Mouse (Mus musculus): ENCODE measurements around the gene Lrp8. TPM values are rescaled to one million over a fixed set of nuclear protein-coding genes. Genes with fewer than 3 reads are reported as not detected.

Lrp8 gene
- polyA plus RNA-seq (2014; fragmentation: Nextera tagmentation; extraction: Ambion mirVana), result 1.2 and 1.9 TPM in 2 replicates

DNA sequence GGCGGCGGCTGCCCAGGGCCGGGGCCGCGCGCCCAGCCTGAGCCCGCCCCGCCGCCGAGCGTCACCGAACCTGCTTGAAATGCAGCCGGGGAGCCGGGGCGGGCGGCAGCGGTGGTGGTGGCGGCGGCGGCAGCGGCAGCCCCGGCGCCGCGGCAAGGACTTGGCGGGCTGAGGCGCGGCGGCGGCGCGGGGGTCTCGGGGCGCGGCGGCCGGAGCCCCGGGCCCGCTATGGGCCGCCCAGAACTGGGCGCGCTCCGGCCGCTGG is at the start of gene Lrp8:
TSS of gene Lrp8 (plus strand) at position 77 of the 265 bp plus-strand sequence.
- 0% methylated on average over 38 of the region's 44 CpGs for WGBS
- no peak for ATAC-seq (ENCODE audit: insufficient read depth)
- Histone ChIP-seq H3K4me2 (peak within 1 kb of the TSS; percentile 100), H3K4me3 (ENCODE audit: low read depth, low read length) (peak within 1 kb of the TSS; percentile 63), H3K9me3 (ENCODE audit: low read depth, low read length) (no peaks in the 10 kb centered on the region), H3K27ac (ENCODE audit: low read depth) (peak within 1 kb of the TSS; percentile 36; the same call in 1 of the 2 replicates), H3K36me3 (ENCODE audit: insufficient read depth) (no peaks in the 10 kb centered on the region), H3K27me3 (ENCODE audit: insufficient read depth, low read length) (peaks cover 34% of the 10 kb centered on the region), H3K9ac (peak within 1 kb of the TSS; percentile 59), H3K4me1 (ENCODE audit: insufficient read depth) (peaks cover 9% of the 10 kb centered on the region)
- no peak for DNase-seq
- TF ChIP-seq CTCF (IDR thresholded peaks at IDR 0.05; ENCODE audit: low read depth), result no peak

DNA sequence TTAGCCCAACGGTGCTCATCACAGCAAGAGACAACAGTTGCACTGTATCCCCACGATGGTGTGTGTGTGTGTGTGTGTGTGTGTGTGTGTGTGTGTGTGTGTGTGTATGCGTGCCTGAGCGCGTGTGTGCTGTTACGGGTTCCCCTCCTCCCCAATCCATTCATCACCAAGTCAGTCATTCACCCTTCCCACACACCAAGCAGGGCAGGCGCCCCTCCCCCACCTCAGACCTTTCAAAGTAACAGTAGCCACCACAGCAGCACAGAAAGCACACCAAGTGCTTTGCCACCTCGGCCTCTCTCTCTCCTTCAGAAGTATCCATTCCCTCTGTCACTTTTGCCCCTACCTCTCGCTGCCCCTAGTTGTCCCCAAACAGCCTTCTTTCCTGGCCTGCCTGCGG is 45.8 kb upstream of the Lrp8 start:
- TF ChIP-seq CTCF (IDR thresholded peaks at IDR 0.05; ENCODE audit: low read depth), result no peak
- H3K4me2 ChIP-seq, result no peak overlapping the region
- no peak overlapping the region for H3K27ac ChIP-seq (ENCODE audit: low read depth)
- DNase-seq (no peak), ATAC-seq (ENCODE audit: insufficient read depth) (peak; percentile 13; the same call in 1 of the 2 replicates)
- 13% methylated on average over 10 of the region's 10 CpGs for WGBS
- 0 out of 2 replicates have a peak, but pooled peaks cover 5% of the 10 kb centered on the region for H3K4me1 ChIP-seq (ENCODE audit: insufficient read depth)
- H3K9me3 ChIP-seq (ENCODE audit: low read depth, low read length), result no peaks in the 10 kb centered on the region
- no peaks in the 10 kb centered on the region for H3K36me3 ChIP-seq (ENCODE audit: insufficient read depth)
- H3K9ac ChIP-seq, result no peak overlapping the region
- H3K4me3 ChIP-seq (ENCODE audit: low read depth, low read length), result no peak overlapping the region
- 0 out of 2 replicates have a peak, but pooled peaks cover 3% of the 10 kb centered on the region for H3K27me3 ChIP-seq (ENCODE audit: insufficient read depth, low read length)

DNA sequence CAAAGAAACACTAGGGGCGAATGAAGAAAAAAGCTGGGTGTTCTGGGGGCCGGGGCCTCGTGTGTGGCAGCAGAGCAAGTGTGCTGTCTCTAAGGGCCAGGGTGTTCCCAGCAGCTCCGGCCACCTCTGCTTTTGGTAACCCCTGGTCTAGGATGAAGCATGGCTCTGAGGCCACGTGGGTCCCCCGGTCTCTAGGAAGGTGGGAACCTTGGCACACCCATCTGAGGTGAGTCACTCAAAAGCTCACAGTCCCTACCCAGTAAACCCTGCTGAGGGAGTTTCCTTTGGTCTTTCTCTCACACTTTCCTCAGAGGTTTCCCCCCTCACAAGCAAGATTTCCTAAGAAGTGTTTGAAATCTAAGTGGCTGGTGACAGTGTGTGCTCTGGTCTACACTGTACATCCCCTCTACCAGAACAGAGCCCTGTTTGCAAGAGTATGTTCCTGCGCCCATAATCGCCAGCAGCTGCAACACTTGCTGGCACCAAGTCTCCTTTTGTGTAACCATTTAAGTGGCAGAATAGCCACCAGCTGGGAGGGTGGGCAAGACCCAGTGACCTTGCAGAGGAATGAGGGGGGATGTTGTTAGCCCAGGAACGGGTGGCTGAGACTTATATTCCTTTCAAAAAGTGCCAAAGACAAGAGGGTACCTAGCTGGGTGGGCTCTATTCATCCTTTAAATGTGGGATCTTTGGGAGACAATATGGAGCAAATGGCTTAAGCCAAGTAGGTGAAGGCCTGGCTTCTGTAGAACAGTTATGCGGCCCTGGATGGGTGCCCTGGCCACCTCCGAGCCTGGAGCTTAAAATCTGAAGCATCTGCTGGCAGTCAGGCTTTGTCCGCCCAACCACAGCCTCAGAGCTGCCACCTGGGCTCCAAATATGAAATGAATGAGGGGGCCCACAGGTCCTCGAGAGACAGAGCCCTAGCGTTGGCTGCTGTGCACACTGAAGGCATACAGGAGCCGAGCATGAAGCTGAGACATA is 44.3 kb upstream of the Lrp8 start:
- Histone ChIP-seq H3K36me3 (ENCODE audit: insufficient read depth) (no peaks in the 10 kb centered on the region), H3K4me1 (ENCODE audit: insufficient read depth) (0 out of 2 replicates have a peak, but pooled peaks cover 5% of the 10 kb centered on the region), H3K9me3 (ENCODE audit: low read depth, low read length) (no peaks in the 10 kb centered on the region), H3K9ac (no peak overlapping the region), H3K27me3 (ENCODE audit: insufficient read depth, low read length) (0 out of 2 replicates have a peak, but pooled peaks cover 3% of the 10 kb centered on the region), H3K27ac (ENCODE audit: low read depth) (no peak overlapping the region), H3K4me3 (ENCODE audit: low read depth, low read length) (no peak overlapping the region), H3K4me2 (no peak overlapping the region)
- 63% methylated on average over 15 of the region's 15 CpGs for WGBS
- ATAC-seq (ENCODE audit: insufficient read depth), result no peak
- TF ChIP-seq CTCF (IDR thresholded peaks at IDR 0.05; ENCODE audit: low read depth), result no peak
- no peak for DNase-seq

DNA sequence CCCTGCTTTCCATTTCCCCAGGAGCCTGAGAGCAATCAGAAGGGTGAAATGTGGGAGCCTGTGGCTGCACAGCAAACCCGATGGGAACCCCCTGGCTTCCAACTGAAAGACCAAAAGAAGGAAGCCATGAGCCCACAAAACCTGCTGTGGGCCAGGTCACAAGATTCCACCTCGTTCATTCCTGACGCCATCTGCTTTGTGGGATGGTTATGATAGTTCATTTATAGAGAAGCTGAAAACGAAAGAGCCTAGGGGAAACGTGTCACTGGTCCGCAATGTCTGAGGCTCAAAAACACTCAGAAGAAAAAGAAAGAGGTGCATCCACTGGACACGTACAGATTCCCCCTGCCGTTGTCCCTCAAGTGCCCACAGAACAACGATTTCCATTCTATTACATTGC is 43.1 kb upstream of the Lrp8 start:
- H3K27me3 ChIP-seq (ENCODE audit: insufficient read depth, low read length), result 0 out of 2 replicates have a peak, but pooled peaks cover 3% of the 10 kb centered on the region
- H3K9ac ChIP-seq, result no peak overlapping the region
- TF ChIP-seq CTCF (IDR thresholded peaks at IDR 0.05; ENCODE audit: low read depth), result no peak
- 75% methylated on average over 9 of the region's 9 CpGs for WGBS
- no peak for ATAC-seq (ENCODE audit: insufficient read depth)
- no peaks in the 10 kb centered on the region for H3K36me3 ChIP-seq (ENCODE audit: insufficient read depth)
- DNase-seq, result no peak
- H3K9me3 ChIP-seq (ENCODE audit: low read depth, low read length), result no peaks in the 10 kb centered on the region
- 0 out of 2 replicates have a peak, but pooled peaks cover 5% of the 10 kb centered on the region for H3K4me1 ChIP-seq (ENCODE audit: insufficient read depth)
- H3K4me2 ChIP-seq, result no peak overlapping the region
- no peak overlapping the region for H3K27ac ChIP-seq (ENCODE audit: low read depth)
- no peak overlapping the region for H3K4me3 ChIP-seq (ENCODE audit: low read depth, low read length)

DNA sequence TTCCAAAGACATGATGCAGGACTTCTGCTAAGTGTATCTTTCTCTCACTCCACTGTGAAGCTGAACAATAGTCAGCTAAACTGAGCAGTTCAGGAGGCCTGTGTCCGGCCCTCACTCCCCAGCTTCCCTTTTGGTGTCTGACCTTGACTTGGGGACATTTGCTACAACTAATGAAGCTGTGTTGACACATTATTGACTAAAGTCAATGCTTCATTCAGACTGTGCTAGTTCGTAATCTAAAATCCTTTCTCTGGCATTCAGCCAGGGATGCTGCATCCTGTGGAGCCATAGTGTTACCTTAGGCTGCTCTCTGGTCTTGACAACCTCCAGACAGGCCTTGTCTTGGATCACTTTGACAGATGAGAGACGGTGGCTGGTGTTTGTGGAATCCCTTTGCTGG is 39.1 kb upstream of the Lrp8 start:
- ATAC-seq (ENCODE audit: insufficient read depth) (no peak), DNase-seq (no peak)
- Histone ChIP-seq H3K27ac (ENCODE audit: low read depth) (no peak overlapping the region), H3K27me3 (ENCODE audit: insufficient read depth, low read length) (no peaks in the 10 kb centered on the region), H3K4me3 (ENCODE audit: low read depth, low read length) (no peak overlapping the region), H3K4me2 (no peak overlapping the region), H3K36me3 (ENCODE audit: insufficient read depth) (no peaks in the 10 kb centered on the region), H3K4me1 (ENCODE audit: insufficient read depth) (no peaks in the 10 kb centered on the region), H3K9me3 (ENCODE audit: low read depth, low read length) (no peaks in the 10 kb centered on the region), H3K9ac (no peak overlapping the region)
- 46% methylated on average over 3 of the region's 3 CpGs for WGBS
- no peak for TF ChIP-seq CTCF (IDR thresholded peaks at IDR 0.05; ENCODE audit: low read depth)

DNA sequence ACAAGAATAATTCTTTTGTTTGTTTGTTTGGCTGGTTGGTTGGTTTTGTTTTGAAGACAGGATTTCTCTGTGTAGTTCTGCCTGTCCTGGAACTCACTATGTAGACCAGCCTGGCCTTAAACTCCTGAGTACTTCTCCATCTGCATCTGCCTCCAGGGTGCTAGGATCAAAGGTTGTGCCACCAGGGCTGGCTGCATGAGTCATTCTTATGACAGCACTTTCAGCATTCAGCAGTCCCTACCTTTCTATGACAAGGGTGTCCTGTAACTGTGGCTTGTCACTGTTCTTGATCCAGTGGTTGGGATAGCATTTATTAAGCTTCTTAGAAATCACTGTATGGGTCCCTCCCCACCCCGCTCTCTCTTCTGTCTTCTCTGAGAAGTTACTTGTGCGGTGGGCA is 38.5 kb upstream of the Lrp8 start:
- Histone ChIP-seq H3K27ac (ENCODE audit: low read depth) (no peak overlapping the region), H3K4me1 (ENCODE audit: insufficient read depth) (no peaks in the 10 kb centered on the region), H3K4me2 (no peak overlapping the region), H3K36me3 (ENCODE audit: insufficient read depth) (no peaks in the 10 kb centered on the region), H3K4me3 (ENCODE audit: low read depth, low read length) (no peak overlapping the region), H3K9ac (no peak overlapping the region), H3K27me3 (ENCODE audit: insufficient read depth, low read length) (peaks cover 3% of the 10 kb centered on the region; the same call in 1 of the 2 replicates), H3K9me3 (ENCODE audit: low read depth, low read length) (no peaks in the 10 kb centered on the region)
- 88% methylated on average over 2 of the region's 2 CpGs for WGBS
- DNase-seq (no peak), ATAC-seq (ENCODE audit: insufficient read depth) (no peak)
- TF ChIP-seq CTCF (IDR thresholded peaks at IDR 0.05; ENCODE audit: low read depth), result no peak

DNA sequence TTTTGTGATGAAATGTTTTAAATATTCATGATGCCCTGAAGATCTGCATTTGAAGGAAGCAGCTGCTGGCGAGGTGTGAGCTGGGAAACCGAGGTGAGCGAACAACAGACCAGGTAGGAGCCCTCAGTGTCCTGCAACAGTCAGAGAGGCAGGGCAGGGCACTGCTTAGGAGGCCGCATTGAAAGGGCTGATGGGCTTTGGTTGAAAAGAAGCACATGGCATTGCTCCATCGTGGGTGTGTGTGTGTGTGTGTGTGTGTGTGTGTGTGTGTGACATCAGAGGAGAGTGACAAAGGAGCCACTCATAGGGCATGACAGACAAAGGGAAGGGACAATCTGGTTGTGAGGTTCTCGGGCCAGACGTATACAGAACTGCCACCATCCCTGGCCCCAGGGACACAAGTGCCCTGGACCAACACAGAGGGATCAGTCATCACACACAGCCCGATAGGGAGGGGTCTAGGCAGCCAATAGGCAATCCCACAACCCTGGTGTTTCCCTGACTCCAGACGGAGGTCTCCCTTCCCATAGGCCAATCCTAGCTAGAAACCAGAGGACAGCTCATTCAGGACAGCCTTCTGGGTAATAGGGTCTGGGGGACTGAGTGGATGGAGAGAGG is 36.8 kb upstream of the Lrp8 start:
- no peaks in the 10 kb centered on the region for H3K4me1 ChIP-seq (ENCODE audit: insufficient read depth)
- H3K27me3 ChIP-seq (ENCODE audit: insufficient read depth, low read length), result peaks cover 3% of the 10 kb centered on the region; the same call in 1 of the 2 replicates
- no peak overlapping the region for H3K4me2 ChIP-seq
- H3K4me3 ChIP-seq (ENCODE audit: low read depth, low read length), result no peak overlapping the region
- TF ChIP-seq CTCF (IDR thresholded peaks at IDR 0.05; ENCODE audit: low read depth), result no peak
- DNase-seq (no peak), ATAC-seq (ENCODE audit: insufficient read depth) (no peak)
- H3K27ac ChIP-seq (ENCODE audit: low read depth), result no peak overlapping the region
- no peaks in the 10 kb centered on the region for H3K9me3 ChIP-seq (ENCODE audit: low read depth, low read length)
- H3K36me3 ChIP-seq (ENCODE audit: insufficient read depth), result no peaks in the 10 kb centered on the region
- H3K9ac ChIP-seq, result no peak overlapping the region
- 58% methylated on average over 9 of the region's 9 CpGs for WGBS
